Mouse (Mus musculus) yolk sac, embryonic 10.5 days (tissue): ENCODE data around the gene Rufy3.
"Not testable (repeated sequence)": the region's sequence is repeated elsewhere in the genome, so short reads cannot be mapped to it uniquely, and the experiment has no call there.

Source experiments
- DNase-seq: peaks from one replicate; pipeline ENCODE4 v3.0.0-alpha.2; 2017; ENCODE audit warnings: low spot score

Gene Rufy3

GRCm38 (mm10) chr5:88564501-88565147, at the start of gene Rufy3:
TSS of gene Rufy3 (plus strand) at chr5:88565040.
- peak; percentile 86 for DNase-seq

DNA sequence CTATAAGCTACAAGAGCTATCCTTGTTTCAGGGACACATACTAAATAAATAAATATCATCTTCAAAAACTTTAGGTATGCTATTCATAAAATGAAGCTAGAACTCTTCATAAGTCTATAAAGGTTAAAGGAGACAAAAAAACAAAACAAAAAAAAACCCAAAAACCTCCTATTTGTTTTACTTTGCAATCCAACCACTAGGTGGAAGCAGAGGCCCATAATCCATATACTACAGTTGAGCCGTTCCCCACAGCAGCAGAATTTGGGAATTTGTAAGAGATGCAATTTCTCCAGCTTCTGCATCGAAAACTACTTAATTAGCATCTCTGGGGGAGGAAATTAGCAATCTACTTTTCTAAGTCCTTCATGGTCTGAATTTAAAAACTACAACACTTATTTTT, 45.6 kb upstream of the Rufy3 start:
- peak; percentile 8 for DNase-seq

- DNase-seq, result no peak
Observed at GRCm38 (mm10) chr5:88527657-88528056, 37.2 kb upstream of the Rufy3 start, which contains the start of gene Jchain. TSS of gene Jchain (minus strand) at chr5:88527891.

DNA sequence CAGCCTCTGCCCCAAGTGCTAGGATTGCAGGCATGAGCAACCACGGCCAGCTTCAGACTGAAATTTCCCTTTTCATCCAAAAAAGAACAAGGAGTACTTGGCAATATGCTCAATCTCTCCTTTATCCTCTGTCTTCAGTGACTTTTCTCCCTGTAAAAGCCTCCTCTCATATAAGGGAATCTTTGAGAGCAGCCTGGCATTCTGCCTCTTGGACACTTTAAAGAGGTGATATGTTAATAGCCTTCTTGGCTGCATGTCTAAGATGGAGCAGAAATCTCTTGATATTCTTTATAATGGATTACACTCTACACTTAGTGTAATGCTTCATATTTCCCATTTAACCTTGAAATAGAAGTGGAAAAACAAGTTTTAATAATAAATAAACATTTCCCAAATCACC, 33.9 kb upstream of the Rufy3 start:
- no peak for DNase-seq

- no peak for DNase-seq
Observed at GRCm38 (mm10) chr5:88534697-88535096, 30.1 kb upstream of the Rufy3 start.

GRCm38 (mm10) chr5:88540845-88541244, 24.0 kb upstream of the Rufy3 start:
- no peak for DNase-seq

DNA sequence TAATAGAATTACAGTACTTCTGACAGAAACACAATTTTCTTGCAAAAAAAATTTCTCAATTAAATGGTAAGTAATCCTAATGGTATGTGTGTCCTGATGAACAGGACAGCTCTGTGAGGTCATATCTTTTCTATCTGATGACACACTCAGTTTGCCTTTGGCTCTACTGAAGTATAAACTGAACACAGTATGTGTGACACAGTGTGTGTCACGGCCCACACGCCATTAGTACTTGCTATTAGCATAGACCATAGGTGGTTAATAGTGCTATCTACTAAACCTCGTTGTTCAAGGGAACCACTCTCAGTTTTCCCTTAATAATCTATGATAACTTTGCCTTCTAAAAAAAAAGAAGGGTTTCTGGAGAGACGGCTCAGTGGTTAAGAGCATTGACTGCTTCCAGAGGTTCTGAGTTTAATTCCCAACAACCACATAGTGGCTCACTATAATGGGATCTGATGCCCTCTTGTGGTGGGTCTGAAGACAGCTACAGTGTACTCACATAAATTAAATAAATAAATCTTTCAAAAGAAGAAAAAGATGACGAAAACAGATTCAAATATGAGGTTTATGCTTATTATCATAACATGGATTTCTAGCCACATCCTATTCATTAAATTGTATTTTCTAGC, 22.1 kb upstream of the Rufy3 start:
- no peak for DNase-seq

DNA sequence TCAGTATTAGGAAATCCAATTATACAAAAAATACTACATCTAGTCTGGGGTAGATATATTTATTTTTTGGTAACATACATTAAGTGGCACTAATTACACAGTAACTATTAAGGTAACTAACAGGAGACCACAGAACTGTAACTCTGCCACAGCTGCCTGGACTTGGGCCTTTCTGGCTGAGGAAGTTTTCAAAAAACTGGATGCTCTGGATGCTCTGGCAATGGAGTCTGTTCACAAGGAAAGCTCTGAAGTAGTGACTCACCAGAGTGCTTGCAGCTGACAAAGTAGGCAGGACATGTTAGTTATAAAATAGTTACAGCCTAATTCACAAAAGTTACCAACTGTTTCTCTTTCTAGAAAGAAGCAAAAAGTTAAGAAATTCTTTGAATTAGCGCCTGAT, 20.4 kb upstream of the Rufy3 start:
- DNase-seq, result not testable (repeated sequence)

- DNase-seq, result no peak
Observed at GRCm38 (mm10) chr5:88545536-88545935, 19.3 kb upstream of the Rufy3 start.

GRCm38 (mm10) chr5:88553271-88554085, 11.4 kb upstream of the Rufy3 start:
- DNase-seq, result no peak

DNA sequence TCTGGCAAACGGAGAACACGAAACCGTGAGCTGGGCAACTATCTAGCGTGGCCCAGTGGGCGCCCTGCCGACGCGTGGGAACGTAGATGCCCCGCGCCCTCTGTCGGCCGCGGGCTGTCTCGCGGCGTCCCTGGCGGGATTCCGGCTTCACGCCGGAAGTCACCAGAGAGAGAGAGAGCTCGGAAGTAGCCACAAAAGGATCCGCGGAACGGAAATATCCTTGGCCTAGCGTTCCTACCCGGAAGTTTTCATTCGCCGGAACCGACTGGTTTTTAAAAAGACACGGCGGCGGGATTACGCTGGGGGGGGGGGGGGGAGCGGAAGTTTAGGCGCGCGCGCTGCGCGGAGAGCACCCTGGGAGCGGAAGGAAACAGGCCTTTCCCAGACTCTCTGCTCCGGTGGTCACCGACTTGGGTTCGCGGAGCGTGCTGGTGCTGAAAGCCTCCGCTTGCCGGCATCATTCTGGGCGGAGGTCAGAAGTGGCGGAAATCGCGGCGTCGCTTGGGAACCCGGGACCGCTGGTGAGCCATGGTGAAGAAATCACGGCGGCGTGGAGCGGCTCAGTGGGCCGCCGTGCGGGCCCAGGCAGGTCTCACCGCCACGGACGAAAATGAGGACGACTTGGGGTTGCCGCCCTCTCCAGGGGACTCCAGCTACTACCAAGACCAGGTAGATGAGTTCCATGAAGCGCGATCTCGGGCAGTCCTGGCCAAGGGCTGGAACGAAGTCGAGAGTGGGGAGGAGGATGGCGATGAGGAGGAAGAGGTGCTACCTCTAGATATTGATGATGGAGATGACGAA, 10.6 kb upstream of the Rufy3 start, which contains the start of gene Utp3:
Gene Utp3, plus strand, starts transcription at position 377 of the 801 bp plus-strand sequence.
- peak; percentile 98 for DNase-seq

- no peak for DNase-seq
Observed at GRCm38 (mm10) chr5:88558991-88559390, 5.8 kb upstream of the Rufy3 start.

- DNase-seq, result no peak
Observed at GRCm38 (mm10) chr5:88561080-88561814, 3.6 kb upstream of the Rufy3 start.

DNA sequence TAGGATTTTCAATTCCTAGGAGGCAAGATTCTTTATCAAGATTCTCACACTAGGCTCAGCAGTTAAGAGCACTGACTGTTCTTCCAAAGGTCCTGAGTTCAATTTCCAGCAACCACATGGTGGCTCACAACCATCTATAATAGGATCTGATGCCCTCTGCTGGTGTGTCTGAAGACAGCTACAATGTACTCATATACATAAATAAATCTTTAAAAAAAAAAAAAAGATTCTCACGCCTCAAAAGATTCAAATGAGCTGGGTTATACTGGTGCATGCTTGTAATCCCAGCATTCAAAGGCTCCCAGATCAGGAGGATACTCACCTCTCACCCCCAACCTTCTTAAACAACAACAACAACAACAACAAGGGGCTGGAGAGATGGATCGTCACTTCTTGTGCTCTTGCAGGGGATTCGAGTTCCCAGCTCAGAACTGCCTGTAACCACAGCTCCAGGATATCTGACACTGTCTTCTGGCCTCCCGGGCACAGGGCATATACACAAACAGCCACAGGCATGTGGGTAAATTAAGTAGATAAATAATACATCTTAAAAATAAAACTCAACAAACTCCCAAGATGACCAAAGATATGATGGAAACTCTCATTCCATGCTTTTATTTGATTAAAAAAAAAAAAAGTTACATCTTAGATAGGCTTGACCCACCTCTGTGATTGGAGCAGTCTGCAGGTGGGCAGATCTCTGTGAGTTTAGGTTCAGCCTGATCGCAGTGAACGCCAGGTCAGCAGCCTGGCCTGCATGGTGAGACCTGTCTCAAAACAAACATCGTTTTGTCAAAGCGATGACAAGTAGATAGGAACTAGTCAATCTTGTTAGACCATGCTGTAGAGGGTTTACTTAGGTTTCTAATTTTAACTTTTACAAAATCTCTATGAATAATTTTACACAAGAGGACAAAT, 1.7 kb upstream of the Rufy3 start:
- no peak for DNase-seq

- DNase-seq, result peak; percentile 62
Observed at GRCm38 (mm10) chr5:88565148-88566033, 551 bp downstream of the Rufy3 start.

- DNase-seq, result no peak
Observed at GRCm38 (mm10) chr5:88566034-88566841, 1.4 kb downstream of the Rufy3 start.

- DNase-seq, result no peak
Observed at GRCm38 (mm10) chr5:88569541-88569940, 4.7 kb downstream of the Rufy3 start.

- no peak for DNase-seq
Observed at GRCm38 (mm10) chr5:88574829-88575228, 10.0 kb downstream of the Rufy3 start.
